Mouse (Mus musculus) hindbrain, embryonic 15.5 days (tissue): ENCODE results near the gene Hoxc8. TPM values are rescaled to one million over a fixed set of nuclear protein-coding genes. Genes with fewer than 3 reads are reported as not detected.

ENCODE experiments used
- ATAC-seq: fragments of 200-750 bp; cut with Nextera tagmentation; 2 replicates; pipeline ENCODE4 v1.8.0; 2017; ENCODE audit warnings: low read depth, moderate number of reproducible peaks, moderate TSS enrichment; ENCODE audit not compliant: low FRiP score
- H3K27ac ChIP-seq: fragments of 300-500 bp; sonication (generic); replicated peaks from 2 replicates; pipeline ENCODE4 v1.5.1; 2015; ENCODE audit warnings: mild to moderate bottlenecking, inconsistent platforms
- H3K27me3 ChIP-seq: fragments of 300-500 bp; sonication (generic); 2 replicates; pipeline ENCODE4 v1.6.1; 2015; ENCODE audit warnings: control low read depth, inconsistent platforms
- H3K36me3 ChIP-seq: fragments of 300-500 bp; sonication (generic); 2 replicates; pipeline ENCODE4 v1.6.1; 2015; ENCODE audit warnings: control low read depth, inconsistent platforms
- H3K4me1 ChIP-seq: fragments of 300-500 bp; sonication (generic); replicated peaks from 2 replicates; pipeline ENCODE4 v1.6.1; 2015; ENCODE audit warnings: control low read depth, inconsistent platforms
- H3K4me2 ChIP-seq: fragments of 300-500 bp; sonication (generic); 2 replicates; pipeline ENCODE4 v1.6.1; 2015; ENCODE audit warnings: moderate library complexity, mild to moderate bottlenecking, inconsistent platforms
- H3K4me3 ChIP-seq: fragments of 300-500 bp; sonication (generic); 2 replicates; pipeline ENCODE4 v1.5.1; 2015; ENCODE audit warnings: mild to moderate bottlenecking, inconsistent platforms
- H3K9ac ChIP-seq: fragments of 300-500 bp; sonication (generic); 2 replicates; pipeline ENCODE4 v1.6.1; 2015; ENCODE audit warnings: inconsistent platforms
- H3K9me3 ChIP-seq: fragments of 300-500 bp; sonication (generic); 2 replicates; pipeline ENCODE4 v1.6.1; 2016; ENCODE audit warnings: control low read depth, inconsistent platforms
- WGBS: fragments of 180-500 bp; shearing (Covaris S2); methylation state at CpG from one replicate; pipeline ENCODE4 v1.1.7; 2015; 5-methylcytosine and 5-hydroxymethylcytosine counted together
- polyA plus RNA-seq: library from polyadenylated mRNA; unstranded; fragments of >200 nt; fragmentation: Nextera tagmentation; extraction: Ambion mirVana; gene quantifications from 2 replicates; pipeline ENCODE4 v1.2.1, GENCODE M21; 2015

Hoxc8 gene
- polyA plus RNA-seq, 1 experiment from 2014 or later = 16.6 TPM

GRCm38 (mm10) chr15:102955833-102956640 lies 34.4 kb upstream of the Hoxc8 start:
- H3K4me3 ChIP-seq = no peak overlapping the region
- no peak overlapping the region for H3K9ac ChIP-seq
- no peak overlapping the region for H3K4me2 ChIP-seq
- no peaks in the 10 kb centered on the region for H3K36me3 ChIP-seq
- H3K9me3 ChIP-seq = no peaks in the 10 kb centered on the region
- peaks cover 85% of the 10 kb centered on the region for H3K27me3 ChIP-seq
- H3K4me1 ChIP-seq = no peaks in the 10 kb centered on the region
- WGBS = under 1% methylated on average over 40 of the region's 40 CpGs
- H3K27ac ChIP-seq = no peak overlapping the region
- no peak for ATAC-seq

- no peak overlapping the region for H3K4me3 ChIP-seq
- H3K9ac ChIP-seq = no peak overlapping the region
- H3K9me3 ChIP-seq = no peaks in the 10 kb centered on the region
- 1% methylated on average over 12 of the region's 12 CpGs for WGBS
- H3K36me3 ChIP-seq = no peaks in the 10 kb centered on the region
- H3K4me1 ChIP-seq = no peaks in the 10 kb centered on the region
- H3K4me2 ChIP-seq = no peak overlapping the region
- H3K27me3 ChIP-seq = peaks cover 83% of the 10 kb centered on the region
- H3K27ac ChIP-seq = no peak overlapping the region
- no peak for ATAC-seq
These were observed 33.5 kb upstream of the Hoxc8 start for GRCm38 (mm10) chr15:102956906-102957305.

- H3K4me2 ChIP-seq = no peak overlapping the region
- ATAC-seq = no peak
- H3K27ac ChIP-seq = no peak overlapping the region
- H3K4me3 ChIP-seq = no peak overlapping the region
- no peak overlapping the region for H3K9ac ChIP-seq
- WGBS = 1% methylated on average over 13 of the region's 13 CpGs
- H3K36me3 ChIP-seq = no peaks in the 10 kb centered on the region
- no peaks in the 10 kb centered on the region for H3K4me1 ChIP-seq
- H3K9me3 ChIP-seq = no peaks in the 10 kb centered on the region
- peaks cover 84% of the 10 kb centered on the region for H3K27me3 ChIP-seq
These were observed 30.7 kb upstream of the Hoxc8 start for GRCm38 (mm10) chr15:102959663-102960191.

- H3K27me3 ChIP-seq = peaks cover 94% of the 10 kb centered on the region
- WGBS = 2% methylated on average over 6 of the region's 6 CpGs
These were observed 28.7 kb upstream of the Hoxc8 start for GRCm38 (mm10) chr15:102961728-102962127.

DNA sequence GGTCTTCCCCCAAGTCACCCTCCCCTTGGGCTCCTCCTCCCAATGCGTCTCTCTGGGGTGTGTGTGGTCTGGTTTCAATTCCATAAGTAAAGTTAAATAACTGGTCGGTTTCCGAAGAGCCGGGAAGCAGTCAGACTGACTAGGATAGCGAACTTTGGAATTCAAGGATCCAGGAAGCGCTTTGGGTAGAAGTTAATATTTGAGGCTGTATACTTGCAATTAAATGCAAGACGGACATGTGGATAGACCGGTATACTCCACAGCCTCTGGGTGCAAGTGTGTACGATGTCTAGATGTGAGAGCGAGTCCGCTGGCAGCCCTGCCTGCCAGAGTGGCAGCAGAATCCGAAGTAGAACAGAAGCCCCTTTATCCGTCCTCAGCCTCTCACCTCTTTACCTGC lies 27.9 kb upstream of the Hoxc8 start:
- no peaks in the 10 kb centered on the region for H3K4me1 ChIP-seq
- H3K4me3 ChIP-seq = no peak overlapping the region
- H3K4me2 ChIP-seq = no peak overlapping the region
- no peak for ATAC-seq
- 3% methylated on average over 13 of the region's 13 CpGs for WGBS
- H3K9ac ChIP-seq = no peak overlapping the region
- H3K27ac ChIP-seq = no peak overlapping the region
- no peaks in the 10 kb centered on the region for H3K36me3 ChIP-seq
- H3K9me3 ChIP-seq = no peaks in the 10 kb centered on the region
- peaks cover 94% of the 10 kb centered on the region for H3K27me3 ChIP-seq

More at GRCm38 (mm10) chr15:102961728-102962127, 28.7 kb upstream of the Hoxc8 start:
- no peak for ATAC-seq
- Histone ChIP-seq H3K4me3 (no peak overlapping the region), H3K27ac (no peak overlapping the region), H3K4me2 (no peak overlapping the region), H3K4me1 (no peaks in the 10 kb centered on the region), H3K9ac (no peak overlapping the region), H3K9me3 (no peaks in the 10 kb centered on the region), H3K36me3 (no peaks in the 10 kb centered on the region)

DNA sequence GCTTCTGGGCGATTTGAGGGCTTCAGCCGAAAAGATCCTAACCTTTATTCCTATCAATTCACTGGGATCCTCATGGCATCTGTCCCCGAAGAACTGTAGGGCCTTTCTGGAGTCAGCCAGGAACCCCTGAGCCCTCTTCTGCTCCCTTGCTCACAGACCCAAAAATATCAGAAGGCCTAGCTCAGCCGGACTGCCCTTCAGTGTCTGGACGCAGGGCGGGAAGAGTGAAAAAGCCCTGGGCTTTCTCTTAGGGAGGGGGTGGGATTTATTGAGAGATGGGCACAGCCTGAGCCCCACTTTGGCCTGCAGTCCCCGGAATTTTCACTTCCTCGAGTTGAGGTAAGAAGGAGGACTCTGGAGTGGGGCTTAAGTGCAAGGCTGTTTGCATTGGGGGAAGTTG lies 27.1 kb upstream of the Hoxc8 start:
- no peak for ATAC-seq
- H3K27me3 ChIP-seq = peaks cover 93% of the 10 kb centered on the region

GRCm38 (mm10) chr15:102963671-102964640 lies 26.5 kb upstream of the Hoxc8 start:
- no peak overlapping the region for H3K9ac ChIP-seq
- H3K9me3 ChIP-seq = no peaks in the 10 kb centered on the region
- H3K27ac ChIP-seq = no peak overlapping the region
- peaks cover 92% of the 10 kb centered on the region for H3K27me3 ChIP-seq
- H3K4me2 ChIP-seq = no peak overlapping the region
- H3K36me3 ChIP-seq = no peaks in the 10 kb centered on the region
- 2% methylated on average over 28 of the region's 28 CpGs for WGBS
- no peak for ATAC-seq
- no peak overlapping the region for H3K4me3 ChIP-seq
- no peaks in the 10 kb centered on the region for H3K4me1 ChIP-seq

More for the DNA sequence above, 27.1 kb upstream of the Hoxc8 start:
- Histone ChIP-seq H3K36me3 (no peaks in the 10 kb centered on the region), H3K4me2 (no peak overlapping the region), H3K4me1 (no peaks in the 10 kb centered on the region), H3K27ac (no peak overlapping the region), H3K4me3 (no peak overlapping the region), H3K9me3 (no peaks in the 10 kb centered on the region), H3K9ac (no peak overlapping the region)
- 5% methylated on average over 8 of the region's 8 CpGs for WGBS

- Histone ChIP-seq H3K27me3 (peaks cover 95% of the 10 kb centered on the region), H3K36me3 (no peaks in the 10 kb centered on the region), H3K9me3 (no peaks in the 10 kb centered on the region), H3K4me3 (no peak overlapping the region), H3K4me2 (no peak overlapping the region), H3K9ac (no peak overlapping the region), H3K27ac (no peak overlapping the region), H3K4me1 (no peaks in the 10 kb centered on the region)
- 4% methylated on average over 26 of the region's 26 CpGs for WGBS
- ATAC-seq = no peak
These were observed 25.2 kb upstream of the Hoxc8 start for GRCm38 (mm10) chr15:102965003-102965891.

GRCm38 (mm10) chr15:102965892-102966775 lies 24.3 kb upstream of the Hoxc8 start:
- Histone ChIP-seq H3K4me1 (no peaks in the 10 kb centered on the region), H3K27me3 (peaks cover 96% of the 10 kb centered on the region), H3K27ac (no peak overlapping the region), H3K4me2 (peak overlapping the region; percentile 18; the same call in 1 of the 2 replicates), H3K4me3 (0 out of 2 replicates have a peak overlapping the region, but pooled peaks have one; percentile 2), H3K36me3 (no peaks in the 10 kb centered on the region), H3K9ac (no peak overlapping the region), H3K9me3 (no peaks in the 10 kb centered on the region)
- ATAC-seq = no peak
- WGBS = 3% methylated on average over 29 of the region's 30 CpGs

DNA sequence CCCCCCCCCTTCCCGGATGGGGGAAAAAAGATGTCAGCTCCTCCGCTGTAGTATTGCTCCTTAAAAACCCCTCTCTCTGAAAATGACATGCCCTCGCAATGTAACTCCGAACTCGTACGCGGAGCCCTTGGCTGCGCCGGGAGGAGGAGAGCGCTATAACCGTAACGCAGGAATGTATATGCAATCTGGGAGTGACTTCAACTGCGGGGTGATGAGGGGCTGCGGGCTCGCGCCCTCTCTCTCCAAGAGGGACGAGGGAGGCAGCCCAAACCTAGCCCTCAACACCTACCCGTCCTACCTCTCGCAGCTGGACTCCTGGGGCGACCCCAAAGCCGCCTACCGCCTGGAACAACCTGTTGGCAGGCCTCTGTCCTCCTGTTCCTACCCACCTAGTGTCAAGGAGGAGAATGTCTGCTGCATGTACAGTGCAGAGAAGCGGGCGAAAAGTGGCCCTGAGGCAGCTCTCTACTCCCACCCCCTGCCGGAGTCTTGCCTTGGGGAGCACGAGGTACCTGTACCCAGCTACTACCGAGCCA lies 23.6 kb upstream of the Hoxc8 start, which contains the start of gene Hoxc10:
Hoxc10 (plus strand) TSS at position 21 of the 536 bp plus-strand sequence.
- Histone ChIP-seq H3K9ac (no peak within 1 kb of the TSS), H3K36me3 (no peaks in the 10 kb centered on the region), H3K4me2 (peak within 1 kb of the TSS; percentile 18; the same call in 1 of the 2 replicates), H3K9me3 (no peaks in the 10 kb centered on the region), H3K27ac (no peak within 1 kb of the TSS), H3K4me3 (0 out of 2 replicates have a peak within 1 kb of the TSS, but pooled peaks have one; percentile 2), H3K4me1 (no peaks in the 10 kb centered on the region), H3K27me3 (peaks cover 96% of the 10 kb centered on the region)
- no peak for ATAC-seq
- 4% methylated on average over 27 of the region's 27 CpGs for whole genome bisulfite sequencing
